Mouse (Mus musculus): ENCODE data around the gene Scn9a.

GRCm38 (mm10) chr2:66611091-66611490 lies 23.7 kb downstream of the Scn9a start:
- TF ChIP-seq CTCF (IDR thresholded peaks at IDR 0.05; ENCODE audit: insufficient read depth, low read depth, low read length) (no peak), POLR2A (IDR thresholded peaks at IDR 0.05; ENCODE audit: insufficient read depth, low read depth, low read length) (no peak)

Measured in olfactory bulb, adult 2 months (tissue).